Mouse (Mus musculus): Measurements from ENCODE around the gene Foxn2. TPM values are rescaled to one million over a fixed set of nuclear protein-coding genes. Genes with fewer than 3 reads are reported as not detected.

Foxn2 gene
- polyA plus RNA-seq, 1 experiment: 2.6 TPM

DNA sequence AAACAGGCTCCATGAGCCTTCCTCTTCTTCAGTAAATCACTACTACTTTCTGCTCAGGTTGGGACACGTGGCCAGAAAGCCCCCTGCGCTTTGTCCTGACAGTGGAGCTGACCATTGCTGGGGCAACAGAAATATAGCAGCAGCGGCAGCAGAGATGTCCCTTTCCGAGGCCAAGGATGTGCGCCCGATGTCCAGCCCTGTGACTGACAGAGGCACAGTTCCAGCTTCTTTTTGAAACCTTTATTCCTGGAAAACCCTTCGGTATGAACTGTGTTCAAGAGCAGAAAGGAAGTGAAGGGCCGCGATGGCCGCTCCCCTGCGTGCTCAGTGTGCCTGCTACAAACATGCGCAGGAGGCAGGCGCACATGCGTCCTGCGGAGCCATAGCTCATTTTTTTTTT, 65.4 kb downstream of the Foxn2 start:
- Histone ChIP-seq H3K9me3 (0 out of 2 replicates have a peak, but pooled peaks cover 3% of the 10 kb centered on the region), H3K27me3 (replicated peaks) (peaks cover 5% of the 10 kb centered on the region), H3K36me3 (replicated peaks; ENCODE audit: low read length) (no peaks in the 10 kb centered on the region), H3K4me3 (replicated peaks) (no peak overlapping the region), H3K4me1 (peaks cover 17% of the 10 kb centered on the region)
- TF ChIP-seq FLI1 (IDR thresholded peaks at IDR 0.05; ENCODE audit: low read length): no peak
- no peak for TF ChIP-seq GATA1 (IDR thresholded peaks at IDR 0.05; ENCODE audit: borderline replicate concordance, low read length)

DNA sequence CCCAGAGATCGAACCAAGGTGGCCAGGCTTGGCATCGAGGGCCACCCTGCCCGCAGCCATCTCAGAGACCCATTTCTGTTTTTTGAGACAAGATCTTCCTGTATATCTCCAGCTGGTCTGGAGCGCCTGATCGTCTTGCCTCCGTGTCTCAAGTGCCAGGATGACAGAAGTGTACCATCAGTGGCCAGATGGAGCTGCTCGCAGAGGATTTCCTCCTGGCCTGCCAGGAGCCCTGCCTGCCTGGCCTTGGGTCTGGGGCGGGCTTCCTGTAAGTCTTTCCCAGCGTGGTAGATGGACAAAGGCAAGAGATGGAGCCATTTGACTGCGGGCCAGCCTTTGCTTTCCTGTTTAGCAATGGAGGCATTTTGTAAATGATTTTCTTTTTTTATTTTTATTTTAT, 66.9 kb downstream of the Foxn2 start:
- Histone ChIP-seq H3K9me3 (0 out of 2 replicates have a peak, but pooled peaks cover 3% of the 10 kb centered on the region), H3K36me3 (replicated peaks; ENCODE audit: low read length) (no peaks in the 10 kb centered on the region), H3K27me3 (replicated peaks) (peaks cover 6% of the 10 kb centered on the region), H3K4me3 (replicated peaks) (no peak overlapping the region), H3K4me1 (peaks cover 21% of the 10 kb centered on the region)
- TF ChIP-seq FLI1 (IDR thresholded peaks at IDR 0.05; ENCODE audit: low read length): no peak
- no peak for TF ChIP-seq GATA1 (IDR thresholded peaks at IDR 0.05; ENCODE audit: borderline replicate concordance, low read length)

GRCm38 (mm10) chr17:88508846-88509508, 68.5 kb downstream of the Foxn2 start:
- Histone ChIP-seq H3K4me1 (peaks cover 21% of the 10 kb centered on the region), H3K4me3 (replicated peaks) (peak overlapping the region; percentile 83), H3K9me3 (peaks cover 7% of the 10 kb centered on the region; the same call in 1 of the 2 replicates), H3K27me3 (replicated peaks) (peaks cover 6% of the 10 kb centered on the region), H3K36me3 (replicated peaks; ENCODE audit: low read length) (no peaks in the 10 kb centered on the region)
- TF ChIP-seq GATA1 (IDR thresholded peaks at IDR 0.05; ENCODE audit: borderline replicate concordance, low read length) (no peak), FLI1 (IDR thresholded peaks at IDR 0.05; ENCODE audit: low read length) (no peak)

DNA sequence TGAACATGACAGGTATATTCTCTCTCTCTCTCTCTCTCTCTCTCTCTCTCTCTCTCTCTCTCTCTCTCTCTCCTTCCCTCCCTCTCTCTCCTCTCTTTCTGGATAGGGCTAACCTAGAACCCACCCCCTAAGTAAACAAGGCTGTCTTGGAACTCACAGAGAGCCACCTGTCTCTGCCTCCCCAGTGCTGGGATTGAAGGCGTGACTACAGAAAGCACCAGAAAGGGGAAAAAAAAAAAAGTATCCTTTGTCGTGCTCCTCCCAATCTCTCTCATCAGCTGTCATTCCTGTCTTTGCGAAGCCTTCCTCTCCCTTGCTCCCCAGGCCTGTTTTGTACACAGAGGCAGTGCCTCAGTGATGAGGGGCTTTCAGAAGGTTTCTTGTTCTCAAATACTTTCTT, 69.5 kb downstream of the Foxn2 start:
- no peak for TF ChIP-seq GATA1 (IDR thresholded peaks at IDR 0.05; ENCODE audit: borderline replicate concordance, low read length)
- no peak for TF ChIP-seq FLI1 (IDR thresholded peaks at IDR 0.05; ENCODE audit: low read length)
- H3K4me3 ChIP-seq (replicated peaks): no peak overlapping the region
- H3K36me3 ChIP-seq (replicated peaks; ENCODE audit: low read length): no peaks in the 10 kb centered on the region
- peaks cover 8% of the 10 kb centered on the region for H3K27me3 ChIP-seq (replicated peaks)
- peaks cover 21% of the 10 kb centered on the region for H3K4me1 ChIP-seq
- peaks cover 8% of the 10 kb centered on the region; the same call in 1 of the 2 replicates for H3K9me3 ChIP-seq

- Histone ChIP-seq H3K4me3 (replicated peaks) (no peak overlapping the region), H3K4me1 (peaks cover 15% of the 10 kb centered on the region), H3K27me3 (replicated peaks) (peaks cover 8% of the 10 kb centered on the region), H3K9me3 (peaks cover 13% of the 10 kb centered on the region), H3K36me3 (replicated peaks; ENCODE audit: low read length) (no peaks in the 10 kb centered on the region)
- TF ChIP-seq FLI1 (IDR thresholded peaks at IDR 0.05; ENCODE audit: low read length) (no peak), GATA1 (IDR thresholded peaks at IDR 0.05; ENCODE audit: borderline replicate concordance, low read length) (no peak)
Observed at GRCm38 (mm10) chr17:88511095-88511551, 70.6 kb downstream of the Foxn2 start.

DNA sequence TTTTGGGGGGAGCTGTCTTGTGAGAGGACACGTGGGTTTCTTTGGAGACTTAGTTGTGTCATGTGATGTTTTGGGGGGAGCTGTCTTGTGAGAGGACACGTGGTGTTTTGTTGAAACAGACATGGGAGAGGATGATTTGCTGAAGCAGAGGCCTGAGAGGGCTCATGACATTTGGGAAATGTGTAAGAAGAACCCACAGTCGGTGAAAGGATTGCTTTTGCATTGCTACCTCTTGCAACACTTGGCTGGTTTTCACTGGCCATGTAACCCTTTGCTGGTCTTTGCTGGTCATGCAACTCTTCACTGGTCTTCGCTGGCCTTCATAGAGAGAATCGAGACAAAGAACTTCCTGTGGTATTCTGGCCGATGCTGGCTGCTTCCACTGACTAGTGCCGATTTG, 76.0 kb downstream of the Foxn2 start:
- Histone ChIP-seq H3K4me1 (no peaks in the 10 kb centered on the region), H3K27me3 (replicated peaks) (peaks cover 1% of the 10 kb centered on the region), H3K4me3 (replicated peaks) (no peak overlapping the region), H3K36me3 (replicated peaks; ENCODE audit: low read length) (no peaks in the 10 kb centered on the region), H3K9me3 (peaks cover 16% of the 10 kb centered on the region)
- TF ChIP-seq GATA1 (IDR thresholded peaks at IDR 0.05; ENCODE audit: borderline replicate concordance, low read length) (no peak), FLI1 (IDR thresholded peaks at IDR 0.05; ENCODE audit: low read length) (no peak)

DNA sequence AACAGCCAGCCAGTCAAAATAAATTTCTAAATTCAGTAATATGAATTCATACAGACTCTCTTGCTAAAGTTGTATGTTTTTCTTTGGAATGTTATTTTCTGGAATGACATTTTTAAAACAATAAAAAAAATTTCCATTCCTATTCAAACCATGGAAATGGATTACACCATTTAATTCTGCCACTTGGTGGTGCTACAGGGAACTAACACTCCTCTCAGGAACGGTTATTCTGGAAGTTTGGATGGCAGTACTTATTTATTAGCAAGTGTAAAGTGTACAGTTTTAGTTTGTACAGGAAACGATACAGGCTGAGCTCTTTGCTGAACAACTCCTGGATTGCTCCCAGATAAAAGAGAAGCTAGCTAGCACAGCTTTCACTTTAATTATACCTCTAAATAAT, 87.3 kb downstream of the Foxn2 start:
- Histone ChIP-seq H3K9me3 (no peaks in the 10 kb centered on the region), H3K27me3 (replicated peaks) (no peaks in the 10 kb centered on the region), H3K36me3 (replicated peaks; ENCODE audit: low read length) (no peaks in the 10 kb centered on the region), H3K4me3 (replicated peaks) (no peak overlapping the region), H3K4me1 (peaks cover 23% of the 10 kb centered on the region)
- TF ChIP-seq FLI1 (IDR thresholded peaks at IDR 0.05; ENCODE audit: low read length): no peak
- TF ChIP-seq GATA1 (IDR thresholded peaks at IDR 0.05; ENCODE audit: borderline replicate concordance, low read length): no peak

DNA sequence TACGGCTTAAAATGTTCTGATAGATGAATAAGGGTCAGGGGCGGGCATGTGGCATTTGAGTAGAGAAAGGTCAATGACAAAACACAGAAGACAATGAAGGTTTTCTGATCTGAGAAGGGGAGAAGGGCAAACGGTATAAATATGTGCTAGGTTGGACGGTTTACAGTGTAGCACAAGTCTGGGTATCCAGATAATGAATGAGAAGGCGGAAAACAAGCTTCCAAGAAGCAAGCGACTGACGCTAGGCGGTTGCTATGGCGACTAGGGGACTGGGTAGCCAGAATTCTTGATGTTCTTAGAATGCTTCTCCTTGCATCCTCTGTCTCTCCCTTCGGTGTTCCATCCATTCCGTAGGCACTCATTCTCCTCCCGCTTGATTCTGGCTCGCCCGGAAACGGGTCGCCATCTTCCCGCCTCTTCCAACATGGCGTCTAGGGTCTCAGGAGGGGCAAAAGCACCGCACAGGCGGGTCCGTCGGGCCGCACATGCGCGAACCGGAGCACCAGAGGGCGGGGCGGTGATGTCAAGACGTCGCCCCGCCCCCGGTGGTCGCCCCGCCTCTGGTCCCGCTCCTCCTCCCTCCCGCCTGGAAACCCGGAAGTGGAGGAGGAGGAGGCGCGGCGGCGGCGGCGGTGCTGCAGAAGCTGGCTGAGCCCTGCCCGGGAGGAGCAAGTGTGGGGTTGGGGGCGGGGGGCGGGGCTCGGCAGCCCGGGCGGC, 89.2 kb downstream of the Foxn2 start, which contains the start of gene Ppp1r21:
Gene Ppp1r21 (plus strand): TSS at position 600 of the 717 bp plus-strand sequence.
- Histone ChIP-seq H3K4me3 (replicated peaks) (peak within 1 kb of the TSS; percentile 92), H3K4me1 (peaks cover 29% of the 10 kb centered on the region), H3K9me3 (no peaks in the 10 kb centered on the region), H3K36me3 (replicated peaks; ENCODE audit: low read length) (peaks cover 2% of the 10 kb centered on the region), H3K27me3 (replicated peaks) (no peaks in the 10 kb centered on the region)
- TF ChIP-seq FLI1 (IDR thresholded peaks at IDR 0.05; ENCODE audit: low read length): no peak
- no peak for TF ChIP-seq GATA1 (IDR thresholded peaks at IDR 0.05; ENCODE audit: borderline replicate concordance, low read length)

GRCm38 (mm10) chr17:88530236-88530619, 89.7 kb downstream of the Foxn2 start:
- no peaks in the 10 kb centered on the region for H3K9me3 ChIP-seq
- no peaks in the 10 kb centered on the region for H3K27me3 ChIP-seq (replicated peaks)
- peak overlapping the region; percentile 92 for H3K4me3 ChIP-seq (replicated peaks)
- H3K4me1 ChIP-seq: peaks cover 27% of the 10 kb centered on the region
- peaks cover 7% of the 10 kb centered on the region for H3K36me3 ChIP-seq (replicated peaks; ENCODE audit: low read length)
- TF ChIP-seq FLI1 (IDR thresholded peaks at IDR 0.05; ENCODE audit: low read length) (no peak), GATA1 (IDR thresholded peaks at IDR 0.05; ENCODE audit: borderline replicate concordance, low read length) (no peak)

DNA sequence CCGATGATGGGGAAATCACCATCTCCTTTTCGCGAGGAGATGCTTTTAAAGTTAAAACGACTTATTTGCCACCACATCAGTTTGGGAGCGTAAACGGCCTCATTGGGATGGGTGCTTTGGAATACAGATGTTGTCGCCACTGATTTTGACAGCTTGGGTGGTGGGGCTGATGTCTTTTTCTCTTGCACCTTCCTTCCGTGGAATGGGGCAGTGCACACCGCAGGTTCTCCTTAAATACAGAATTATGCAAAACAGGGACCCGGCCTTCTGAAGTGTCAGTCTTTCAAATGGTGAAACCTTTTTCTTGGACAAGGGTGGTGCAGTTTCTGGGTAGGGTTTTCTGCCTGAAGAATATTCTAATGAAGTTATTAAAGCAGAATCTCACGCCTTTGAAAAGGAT, 90.2 kb downstream of the Foxn2 start:
- Histone ChIP-seq H3K36me3 (replicated peaks; ENCODE audit: low read length) (peaks cover 10% of the 10 kb centered on the region), H3K4me3 (replicated peaks) (peak overlapping the region; percentile 92), H3K4me1 (peaks cover 26% of the 10 kb centered on the region), H3K9me3 (no peaks in the 10 kb centered on the region), H3K27me3 (replicated peaks) (no peaks in the 10 kb centered on the region)
- no peak for TF ChIP-seq GATA1 (IDR thresholded peaks at IDR 0.05; ENCODE audit: borderline replicate concordance, low read length)
- no peak for TF ChIP-seq FLI1 (IDR thresholded peaks at IDR 0.05; ENCODE audit: low read length)

All from megakaryocyte, embryonic 14.5 days (primary cell).